Mouse (Mus musculus): ENCODE data around the gene Fmo1. TPM values are rescaled to one million over a fixed set of nuclear protein-coding genes. Genes with fewer than 3 reads are reported as not detected.

The Fmo1 gene
- polyA plus RNA-seq, 1 experiment from 2014 or later = 82.5 TPM

DNA sequence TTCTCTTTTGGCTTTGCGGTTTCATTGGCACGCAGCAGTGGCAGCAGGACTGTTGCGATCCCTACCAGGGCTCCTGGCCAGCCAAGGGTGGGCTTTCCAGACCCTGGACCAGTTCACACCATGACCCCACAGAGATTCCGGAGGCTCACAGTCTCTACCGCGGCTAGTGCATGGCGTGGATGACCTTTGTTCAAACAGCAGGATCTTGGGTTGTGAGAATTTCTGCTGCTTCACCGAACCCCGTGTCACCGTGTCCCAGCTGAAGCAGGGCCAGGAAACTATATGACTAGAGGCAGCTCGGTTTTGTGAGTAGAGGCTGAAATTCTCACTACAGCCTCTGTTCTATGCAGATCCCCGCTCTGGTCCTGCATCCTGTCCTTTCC, 7.7 kb downstream of the Fmo1 start:
- ATAC-seq (replicated peaks; ENCODE audit: low FRiP score, low read depth) = no peak
- Histone ChIP-seq H3K27me3 (ENCODE audit: insufficient read depth, low read length) (no peaks in the 10 kb centered on the region), H3K9me3 (replicated peaks; ENCODE audit: low read length) (no peaks in the 10 kb centered on the region), H3K4me2 (ENCODE audit: low read length) (peak overlapping the region; percentile 42), H3K4me1 (replicated peaks; ENCODE audit: insufficient read depth, low read length) (0 out of 2 replicates have a peak, but pooled peaks cover 6% of the 10 kb centered on the region), H3K9ac (ENCODE audit: low read depth, low read length) (peak overlapping the region; percentile 47; the same call in 1 of the 2 replicates), H3K36me3 (ENCODE audit: insufficient read depth, low read length) (no peaks in the 10 kb centered on the region), H3K27ac (peak overlapping the region; percentile 72), H3K4me3 (replicated peaks; ENCODE audit: low read depth, low read length) (peak overlapping the region; percentile 16; the same call in 1 of the 2 replicates)
- DNase-seq (ENCODE audit: low spot score) = no peak
- WGBS = 56% methylated on average over 12 of the region's 12 CpGs
- no peak for TF ChIP-seq CTCF (IDR thresholded peaks at IDR 0.05; ENCODE audit: low read depth)

DNA sequence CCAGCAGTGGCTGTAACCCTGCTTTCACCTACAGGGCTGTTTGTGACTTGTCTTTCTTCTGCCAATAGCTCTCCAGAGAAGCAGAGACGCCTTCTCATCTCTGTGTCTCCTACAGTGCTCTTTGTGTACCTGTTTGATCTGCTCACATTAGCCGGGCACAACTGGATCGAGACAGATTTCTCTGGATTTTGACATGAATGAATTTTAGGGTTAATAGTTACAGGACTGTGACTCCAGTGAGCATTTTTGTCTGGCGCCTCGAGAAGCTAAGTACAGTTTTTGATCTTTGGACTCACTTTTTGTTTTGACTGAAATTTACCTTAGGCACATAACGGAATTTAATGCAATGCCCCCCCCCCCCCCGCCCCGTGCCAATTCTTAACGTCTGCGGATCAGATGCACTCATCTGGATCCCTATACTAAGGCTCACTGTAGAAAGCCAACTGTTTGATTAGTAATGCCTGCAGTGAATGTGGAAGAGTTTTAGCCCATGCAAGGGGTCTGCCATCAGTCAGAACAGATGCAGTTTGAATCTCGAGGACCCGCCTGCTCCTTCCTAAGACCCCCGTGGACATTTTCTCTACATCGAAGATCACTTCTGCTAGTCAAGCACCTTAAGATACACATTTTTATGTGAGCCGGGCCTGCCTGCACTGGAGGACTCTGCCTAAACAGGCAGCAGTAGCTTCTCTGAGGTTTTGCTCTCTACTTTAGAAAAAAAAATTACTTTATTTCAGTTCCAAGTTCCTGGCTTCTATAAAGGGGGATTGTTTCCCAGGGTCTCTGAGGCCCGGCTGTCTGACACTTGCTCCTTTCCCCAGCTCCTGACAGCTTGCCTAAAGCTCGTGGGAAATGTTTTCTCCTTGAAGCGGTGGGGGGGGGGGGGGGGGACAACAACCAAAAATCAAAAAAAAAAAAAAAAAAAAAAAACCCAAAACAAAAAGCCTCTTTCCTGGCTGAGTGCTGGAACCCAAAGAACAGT, 8.4 kb downstream of the Fmo1 start:
- H3K9me3 ChIP-seq (replicated peaks; ENCODE audit: low read length) = no peaks in the 10 kb centered on the region
- DNase-seq (ENCODE audit: low spot score) = no peak
- TF ChIP-seq CTCF (IDR thresholded peaks at IDR 0.05; ENCODE audit: low read depth) = no peak
- WGBS = 55% methylated on average over 17 of the region's 18 CpGs
- H3K4me1 ChIP-seq (replicated peaks; ENCODE audit: insufficient read depth, low read length) = 0 out of 2 replicates have a peak, but pooled peaks cover 6% of the 10 kb centered on the region
- 0 out of 2 replicates have a peak overlapping the region, but pooled peaks have one; percentile 47 for H3K9ac ChIP-seq (ENCODE audit: low read depth, low read length)
- H3K27me3 ChIP-seq (ENCODE audit: insufficient read depth, low read length) = no peaks in the 10 kb centered on the region
- ATAC-seq (replicated peaks; ENCODE audit: low FRiP score, low read depth) = peak; percentile 38
- peak overlapping the region; percentile 42; the same call in 1 of the 2 replicates for H3K4me2 ChIP-seq (ENCODE audit: low read length)
- no peak overlapping the region for H3K4me3 ChIP-seq (replicated peaks; ENCODE audit: low read depth, low read length)
- H3K27ac ChIP-seq = peak overlapping the region; percentile 72
- H3K36me3 ChIP-seq (ENCODE audit: insufficient read depth, low read length) = no peaks in the 10 kb centered on the region

DNA sequence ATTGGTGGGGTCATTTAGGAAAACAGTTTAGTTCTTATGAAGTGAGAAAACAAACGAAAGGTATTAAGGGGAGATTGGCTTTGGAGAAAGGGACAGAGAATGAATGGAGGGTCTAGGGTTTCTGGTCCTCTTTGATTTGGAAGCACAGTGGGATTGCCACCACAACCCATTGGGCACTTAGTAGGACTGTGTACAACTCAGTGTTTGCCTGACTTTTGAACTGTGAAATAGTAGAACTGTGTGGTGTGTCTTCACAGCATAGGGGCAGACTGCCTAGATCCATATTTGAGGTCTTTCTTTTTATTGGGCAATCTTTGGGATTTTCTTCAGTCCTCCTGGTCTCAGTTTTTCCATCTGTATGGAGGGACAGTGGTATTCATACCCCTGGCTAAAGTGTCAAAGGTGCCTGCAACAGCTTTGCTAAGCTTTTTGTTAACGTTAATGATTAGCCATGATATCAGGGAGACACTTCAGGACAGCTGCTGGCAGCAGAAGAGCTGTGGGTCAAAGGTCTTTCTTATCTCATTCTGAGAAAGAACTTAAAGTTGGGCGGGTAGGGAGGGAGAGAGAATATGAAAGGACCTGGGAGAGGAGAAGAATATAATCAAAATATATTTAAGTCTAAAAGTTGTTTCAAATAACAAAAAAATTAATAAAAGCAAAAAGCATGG, 12.5 kb downstream of the Fmo1 start:
- 64% methylated on average over 3 of the region's 3 CpGs for WGBS
- H3K27me3 ChIP-seq (ENCODE audit: insufficient read depth, low read length) = no peaks in the 10 kb centered on the region
- no peaks in the 10 kb centered on the region for H3K9me3 ChIP-seq (replicated peaks; ENCODE audit: low read length)
- H3K4me1 ChIP-seq (replicated peaks; ENCODE audit: insufficient read depth, low read length) = no peaks in the 10 kb centered on the region
- H3K4me2 ChIP-seq (ENCODE audit: low read length) = no peak overlapping the region
- no peak for TF ChIP-seq CTCF (IDR thresholded peaks at IDR 0.05; ENCODE audit: low read depth)
- ATAC-seq (replicated peaks; ENCODE audit: low FRiP score, low read depth) (no peak), DNase-seq (ENCODE audit: low spot score) (no peak)
- H3K4me3 ChIP-seq (replicated peaks; ENCODE audit: low read depth, low read length) = no peak overlapping the region
- no peaks in the 10 kb centered on the region for H3K36me3 ChIP-seq (ENCODE audit: insufficient read depth, low read length)
- no peak overlapping the region for H3K9ac ChIP-seq (ENCODE audit: low read depth, low read length)
- H3K27ac ChIP-seq = no peak overlapping the region

DNA sequence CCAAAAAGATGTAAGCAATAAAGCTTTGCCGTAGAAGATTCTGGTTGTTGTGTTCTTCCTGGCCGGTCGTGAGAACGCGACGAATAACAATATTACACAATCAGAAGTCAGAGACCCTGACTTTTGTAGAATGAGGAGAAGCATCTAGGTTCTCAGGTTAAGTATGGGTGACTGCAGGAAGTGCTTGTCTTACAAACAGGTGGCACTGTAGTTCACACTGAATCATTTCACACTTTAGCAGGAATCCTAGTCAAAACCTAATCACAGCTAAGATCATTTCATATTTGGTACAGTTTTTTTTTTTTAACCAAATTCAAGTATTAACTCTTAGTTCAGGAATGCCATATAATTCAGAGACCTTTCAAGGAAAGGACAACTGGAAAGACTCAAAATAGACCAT, 18.9 kb downstream of the Fmo1 start:
- DNase-seq (ENCODE audit: low spot score) = no peak
- 97% methylated on average over 6 of the region's 6 CpGs for WGBS
- no peaks in the 10 kb centered on the region for H3K36me3 ChIP-seq (ENCODE audit: insufficient read depth, low read length)
- H3K4me1 ChIP-seq (replicated peaks; ENCODE audit: insufficient read depth, low read length) = no peaks in the 10 kb centered on the region
- H3K4me2 ChIP-seq (ENCODE audit: low read length) = no peak overlapping the region
- H3K4me3 ChIP-seq (replicated peaks; ENCODE audit: low read depth, low read length) = no peak overlapping the region
- TF ChIP-seq CTCF (IDR thresholded peaks at IDR 0.05; ENCODE audit: low read depth) = no peak
- H3K27me3 ChIP-seq (ENCODE audit: insufficient read depth, low read length) = no peaks in the 10 kb centered on the region
- no peak overlapping the region for H3K27ac ChIP-seq
- ATAC-seq (replicated peaks; ENCODE audit: low FRiP score, low read depth) = no peak
- no peak overlapping the region for H3K9ac ChIP-seq (ENCODE audit: low read depth, low read length)
- H3K9me3 ChIP-seq (replicated peaks; ENCODE audit: low read length) = no peaks in the 10 kb centered on the region

DNA sequence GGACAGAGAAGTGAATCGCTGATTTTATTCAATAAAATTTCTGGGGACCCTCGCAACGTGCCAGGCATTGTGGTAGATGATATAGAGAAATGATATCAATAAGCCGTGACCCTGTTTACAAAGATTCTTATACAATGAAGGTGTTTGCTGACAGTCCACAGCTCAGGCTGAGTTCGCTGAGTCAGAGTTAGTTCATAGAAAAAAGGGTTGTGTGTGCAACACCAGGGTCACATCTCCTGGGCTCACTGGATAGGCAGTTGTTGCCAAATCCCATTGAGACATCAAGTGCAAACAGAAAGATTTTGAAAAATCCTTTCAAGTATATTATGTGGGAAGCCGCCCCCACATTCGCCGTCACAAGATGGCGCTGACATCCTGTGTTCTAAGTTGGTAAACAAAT, 26.2 kb downstream of the Fmo1 start:
- Histone ChIP-seq H3K4me2 (ENCODE audit: low read length) (no peak overlapping the region), H3K4me3 (replicated peaks; ENCODE audit: low read depth, low read length) (no peak overlapping the region), H3K27ac (no peak overlapping the region), H3K9me3 (replicated peaks; ENCODE audit: low read length) (no peaks in the 10 kb centered on the region), H3K36me3 (ENCODE audit: insufficient read depth, low read length) (no peaks in the 10 kb centered on the region), H3K9ac (ENCODE audit: low read depth, low read length) (no peak overlapping the region), H3K4me1 (replicated peaks; ENCODE audit: insufficient read depth, low read length) (no peaks in the 10 kb centered on the region), H3K27me3 (ENCODE audit: insufficient read depth, low read length) (no peaks in the 10 kb centered on the region)
- no peak for TF ChIP-seq CTCF (IDR thresholded peaks at IDR 0.05; ENCODE audit: low read depth)
- ATAC-seq (replicated peaks; ENCODE audit: low FRiP score, low read depth) = no peak
- WGBS = 94% methylated on average over 9 of the region's 9 CpGs
- no peak for DNase-seq (ENCODE audit: low spot score)

DNA sequence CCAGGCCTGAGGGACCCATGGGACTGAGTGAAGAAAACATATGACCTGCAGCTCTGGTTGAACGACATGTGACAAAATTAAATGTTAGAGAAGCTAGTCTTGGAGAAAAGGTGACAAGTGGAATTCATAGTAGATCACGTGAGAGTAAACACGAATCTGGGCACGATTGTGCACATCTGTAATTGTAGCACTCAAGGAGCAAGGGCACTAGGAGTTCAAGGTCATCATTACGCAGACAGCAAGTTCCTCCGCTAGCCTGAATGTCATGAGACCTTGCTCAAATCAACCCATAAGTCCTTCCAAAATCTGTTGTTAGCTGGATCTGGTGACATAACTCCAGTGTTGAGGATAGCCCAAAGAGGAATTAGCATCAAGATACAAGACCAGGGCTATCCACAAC, 27.4 kb downstream of the Fmo1 start:
- no peak overlapping the region for H3K27ac ChIP-seq
- no peaks in the 10 kb centered on the region for H3K36me3 ChIP-seq (ENCODE audit: insufficient read depth, low read length)
- no peak overlapping the region for H3K4me3 ChIP-seq (replicated peaks; ENCODE audit: low read depth, low read length)
- ATAC-seq (replicated peaks; ENCODE audit: low FRiP score, low read depth) (no peak), DNase-seq (ENCODE audit: low spot score) (no peak)
- H3K4me1 ChIP-seq (replicated peaks; ENCODE audit: insufficient read depth, low read length) = no peaks in the 10 kb centered on the region
- H3K4me2 ChIP-seq (ENCODE audit: low read length) = no peak overlapping the region
- H3K9ac ChIP-seq (ENCODE audit: low read depth, low read length) = no peak overlapping the region
- no peak for TF ChIP-seq CTCF (IDR thresholded peaks at IDR 0.05; ENCODE audit: low read depth)
- H3K9me3 ChIP-seq (replicated peaks; ENCODE audit: low read length) = no peaks in the 10 kb centered on the region
- WGBS = 95% methylated on average over 6 of the region's 6 CpGs
- no peaks in the 10 kb centered on the region for H3K27me3 ChIP-seq (ENCODE audit: insufficient read depth, low read length)
